Mouse (Mus musculus) spleen, adult 12 weeks (tissue): ENCODE results near the gene Tmem86a.
"Not testable (repeated sequence)": the region's sequence is repeated elsewhere in the genome, so short reads cannot be mapped to it uniquely, and the experiment has no call there.

Source experiments
- DNase-seq: peaks from one replicate; pipeline ENCODE4 v3.0.0; 2022; ENCODE audit warnings: low spot score

The Tmem86a gene

DNA sequence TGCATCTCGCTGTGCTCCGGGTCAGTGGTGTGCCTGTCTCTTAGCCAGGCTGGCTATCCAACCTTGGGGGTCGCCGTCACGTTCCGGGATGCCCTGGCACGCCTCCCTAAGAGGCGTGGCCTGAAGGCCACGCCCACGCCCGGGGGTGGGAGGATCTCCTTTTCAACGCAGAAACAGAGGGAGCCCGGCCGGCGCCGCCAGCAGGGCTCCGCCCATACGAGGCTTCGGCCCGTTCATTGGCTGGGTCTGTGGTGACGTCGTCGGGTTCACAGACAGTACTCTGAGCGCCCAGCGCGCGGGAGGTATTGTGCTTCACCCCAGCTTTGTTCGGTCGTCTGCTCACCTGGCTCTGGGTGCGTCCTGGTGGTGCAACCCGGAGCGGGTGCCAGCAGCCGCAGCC is at the start of gene Tmem86a:
Gene Tmem86a, plus strand, starts transcription at position 236 of the 400 bp plus-strand sequence.
- peak; percentile 77 for DNase-seq

DNA sequence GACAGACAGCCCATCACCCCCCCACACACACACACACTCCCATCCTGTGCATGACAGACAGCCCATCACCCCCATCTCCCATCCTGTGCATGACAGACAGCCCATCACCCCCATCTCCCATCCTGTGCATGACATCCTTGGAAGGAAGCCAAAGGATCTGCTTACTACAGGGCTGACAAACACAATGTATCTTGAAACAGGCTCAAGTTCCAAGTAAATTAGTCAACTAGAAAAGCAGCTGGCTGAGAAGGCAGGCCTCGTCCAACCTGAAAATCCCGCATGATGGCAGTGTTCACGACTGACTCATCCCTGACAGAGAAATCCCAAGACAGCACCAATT is 49.8 kb upstream of the Tmem86a start:
- no peak for DNase-seq

DNA sequence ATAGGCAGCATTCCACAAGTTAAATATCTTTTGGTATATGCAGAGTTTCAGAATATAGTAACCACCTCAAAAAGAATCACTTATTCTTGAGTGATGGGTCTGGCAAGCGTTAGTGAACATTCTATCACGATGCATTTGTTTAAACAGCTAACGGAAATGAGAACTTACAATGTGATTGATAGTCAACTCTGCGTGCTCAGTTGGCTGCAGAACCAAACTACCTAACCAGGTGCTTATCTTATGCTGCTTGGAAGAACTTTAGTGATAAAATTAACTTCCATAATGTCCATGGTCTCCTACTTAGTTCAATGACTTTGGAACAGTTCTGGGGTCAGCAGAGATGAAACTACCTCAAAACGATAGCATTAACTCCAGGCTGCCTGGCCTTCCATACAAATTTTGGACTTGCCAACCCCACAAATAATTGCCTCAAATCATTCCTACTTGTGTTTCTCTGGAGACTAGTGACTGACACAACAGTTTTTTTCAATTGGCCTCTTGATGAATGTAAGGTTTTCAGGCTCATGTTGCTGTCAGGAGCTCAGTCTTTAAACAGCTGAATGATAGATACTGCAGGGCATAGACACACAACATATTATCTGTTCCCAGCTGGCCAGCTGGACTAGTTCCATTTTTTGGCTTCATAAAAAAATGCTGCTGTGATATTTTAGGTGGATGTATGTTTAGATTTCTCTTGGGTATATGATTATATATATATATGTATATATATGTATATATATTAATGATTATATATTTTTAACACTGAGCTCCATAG is 49.1 kb upstream of the Tmem86a start:
- DNase-seq, result no peak

DNA sequence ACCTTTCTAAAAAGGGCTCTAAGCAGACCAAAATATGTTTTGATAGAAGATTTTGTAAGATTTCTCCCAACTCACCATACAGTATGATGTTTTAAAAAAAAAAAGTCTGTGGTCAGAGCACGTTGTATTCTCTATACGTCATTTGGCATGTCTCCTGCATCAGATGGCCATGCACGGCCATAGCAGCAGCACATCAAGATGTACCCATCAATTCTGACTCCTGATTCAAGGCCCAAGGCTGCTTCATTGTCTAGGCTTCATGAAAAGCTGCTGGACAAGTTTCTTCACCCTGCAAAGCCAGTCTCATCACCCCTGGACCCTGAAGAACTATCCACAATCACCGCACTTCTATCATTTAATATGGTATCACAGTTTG is 48.5 kb upstream of the Tmem86a start:
- no peak for DNase-seq

DNA sequence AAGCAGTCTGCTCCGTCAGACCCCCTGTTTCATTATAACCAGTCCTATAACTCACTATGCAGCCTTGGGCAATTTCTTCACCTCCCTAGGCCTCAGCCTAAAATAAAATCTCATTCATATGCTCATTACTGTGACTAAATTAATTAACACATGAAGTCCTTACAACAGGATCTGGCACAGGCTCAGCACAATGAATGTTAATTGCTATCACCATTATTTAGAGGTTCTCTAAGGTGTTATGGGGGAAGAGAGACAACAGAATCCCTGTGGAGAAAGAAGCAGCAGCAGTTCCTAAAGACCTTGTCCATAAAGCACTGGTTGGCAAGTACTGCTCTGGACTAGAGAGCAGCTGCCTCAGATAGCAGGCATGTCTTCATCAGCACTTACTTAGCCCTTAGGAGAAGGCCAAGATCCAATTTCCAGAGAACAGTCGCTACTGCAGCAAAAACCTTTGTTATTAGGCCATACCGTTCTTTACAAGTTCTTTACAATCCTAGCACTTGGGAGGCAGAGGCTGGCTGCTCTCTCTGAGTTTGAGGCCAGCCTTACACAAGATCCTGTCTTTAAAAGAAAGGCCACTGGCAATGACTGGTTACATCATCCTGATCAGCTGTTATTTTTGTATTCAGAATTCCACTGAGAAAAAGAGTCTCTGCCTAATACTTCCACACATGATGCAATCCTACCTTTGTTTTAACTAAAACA is 46.8 kb upstream of the Tmem86a start:
- no peak for DNase-seq

DNA sequence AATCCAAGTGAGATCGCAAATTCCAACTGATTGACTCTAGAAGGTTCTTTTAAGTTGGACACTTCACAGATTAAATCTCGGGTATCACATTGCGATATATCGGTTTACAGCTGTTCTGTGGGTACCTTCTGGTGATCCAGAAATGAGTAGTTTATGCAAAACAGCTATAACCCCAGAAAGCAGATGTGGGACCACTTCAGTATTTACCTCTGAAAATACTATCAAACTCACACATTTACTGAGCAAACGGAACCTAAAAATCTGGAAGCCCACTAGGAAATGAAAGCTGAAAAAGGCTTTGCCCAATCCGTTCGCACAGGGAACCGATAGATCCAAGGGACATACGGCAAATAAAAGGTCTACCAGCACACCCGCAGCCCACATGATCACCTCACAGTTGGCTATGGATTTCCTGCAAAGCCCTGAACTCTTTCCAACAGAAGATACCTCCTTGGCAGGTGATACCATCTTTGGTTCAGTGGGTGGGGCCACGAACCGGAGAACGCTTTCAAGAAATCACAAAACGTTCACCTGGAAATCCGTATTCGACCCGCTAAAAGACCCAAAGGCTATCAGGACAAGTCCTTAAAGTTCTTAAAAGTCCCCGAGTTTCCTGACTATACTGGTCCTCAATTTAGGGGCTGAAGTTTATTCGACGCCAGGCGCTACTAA is 43.2 kb upstream of the Tmem86a start:
- DNase-seq, result peak; percentile 34

DNA sequence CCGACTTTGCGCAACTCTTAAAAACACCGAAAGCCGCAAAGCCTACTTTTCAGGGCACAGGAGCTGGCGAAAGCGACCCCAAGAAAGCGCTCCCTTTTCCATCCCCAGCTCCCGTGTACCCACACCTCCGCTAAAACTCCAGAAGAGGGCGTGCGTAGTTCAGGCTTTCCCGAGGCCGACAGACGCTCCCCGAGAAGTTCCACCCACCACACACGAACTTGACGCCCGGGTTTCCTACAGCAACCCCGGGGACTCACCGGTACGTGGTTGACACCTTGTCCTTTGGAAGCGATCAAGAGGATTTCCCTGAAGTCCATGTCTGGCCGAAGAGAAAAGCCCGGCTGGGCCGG is 42.6 kb upstream of the Tmem86a start:
- DNase-seq, result no peak

DNA sequence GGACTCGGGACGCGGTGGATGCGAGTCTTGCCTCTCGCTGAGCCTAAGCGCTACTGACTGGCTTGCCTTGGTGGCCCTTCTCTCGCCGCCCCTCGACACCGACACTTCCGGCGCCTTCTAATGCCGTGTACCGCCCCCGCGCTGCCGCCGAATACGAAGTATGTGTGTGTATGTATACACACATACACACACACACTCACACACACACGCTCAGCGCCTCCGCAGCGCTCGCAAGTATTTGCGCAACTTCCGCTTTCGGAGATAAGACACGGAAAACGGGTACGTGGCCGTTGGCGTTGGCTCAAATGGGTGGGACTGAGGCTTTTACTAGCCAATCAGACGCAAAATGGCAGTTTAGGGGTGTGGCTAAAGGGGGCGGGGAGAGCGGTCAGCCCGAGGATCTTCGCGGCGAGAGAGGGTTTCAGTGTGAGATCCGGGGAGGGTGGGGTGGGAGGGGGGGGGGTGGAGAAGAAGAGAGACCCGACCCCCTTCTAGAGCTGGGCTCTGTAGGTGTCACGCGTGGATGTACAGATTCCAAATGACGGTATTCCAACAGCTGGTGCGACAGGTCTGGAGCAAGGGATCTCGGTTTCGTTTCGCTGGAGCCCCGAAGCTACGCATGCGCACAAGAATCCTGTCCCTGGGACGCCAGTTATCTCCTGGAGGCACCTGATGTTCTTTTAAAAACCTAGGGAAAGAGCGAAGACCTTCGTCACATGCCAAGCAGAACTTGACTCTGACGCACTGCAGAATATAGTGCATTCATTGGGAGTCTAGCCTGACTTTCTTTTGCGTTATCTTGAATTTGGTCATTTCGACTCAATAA is 42.0 kb upstream of the Tmem86a start, which contains the start of gene Spty2d1:
Gene Spty2d1, minus strand, starts transcription at position 244 of the 826 bp plus-strand sequence.
- peak; percentile 99 for DNase-seq

DNA sequence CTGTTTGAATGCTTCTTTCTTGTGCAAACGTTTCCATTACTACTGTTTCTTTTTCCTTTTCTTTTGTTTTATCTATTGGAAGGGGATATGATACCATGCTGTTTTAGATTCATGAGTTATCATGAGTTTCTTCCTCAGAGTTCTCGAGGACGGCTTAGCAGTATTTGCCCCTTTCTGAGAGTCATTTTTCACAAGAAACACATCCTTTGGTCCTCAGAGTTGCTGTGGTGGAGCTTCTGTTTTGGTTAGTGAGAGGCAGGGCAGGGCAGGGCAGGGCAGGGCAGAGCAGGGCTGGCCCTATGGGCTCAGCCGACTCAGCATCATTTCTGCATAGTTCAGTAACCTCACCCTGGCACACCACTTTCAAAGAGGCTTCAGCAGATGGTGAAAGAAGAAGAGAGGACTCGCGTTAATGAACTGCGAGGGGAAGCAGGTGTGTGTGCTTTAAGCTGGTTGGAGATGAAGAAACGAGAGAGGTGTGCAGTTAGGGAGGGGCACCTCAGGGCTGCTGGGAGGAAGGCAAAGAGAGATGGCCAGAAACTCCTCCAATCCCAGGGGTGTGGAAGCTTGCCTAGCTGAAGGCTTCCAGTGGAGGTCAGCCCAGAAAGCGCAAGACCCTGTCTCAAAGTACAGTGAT is 37.2 kb upstream of the Tmem86a start:
- DNase-seq, result no peak

DNA sequence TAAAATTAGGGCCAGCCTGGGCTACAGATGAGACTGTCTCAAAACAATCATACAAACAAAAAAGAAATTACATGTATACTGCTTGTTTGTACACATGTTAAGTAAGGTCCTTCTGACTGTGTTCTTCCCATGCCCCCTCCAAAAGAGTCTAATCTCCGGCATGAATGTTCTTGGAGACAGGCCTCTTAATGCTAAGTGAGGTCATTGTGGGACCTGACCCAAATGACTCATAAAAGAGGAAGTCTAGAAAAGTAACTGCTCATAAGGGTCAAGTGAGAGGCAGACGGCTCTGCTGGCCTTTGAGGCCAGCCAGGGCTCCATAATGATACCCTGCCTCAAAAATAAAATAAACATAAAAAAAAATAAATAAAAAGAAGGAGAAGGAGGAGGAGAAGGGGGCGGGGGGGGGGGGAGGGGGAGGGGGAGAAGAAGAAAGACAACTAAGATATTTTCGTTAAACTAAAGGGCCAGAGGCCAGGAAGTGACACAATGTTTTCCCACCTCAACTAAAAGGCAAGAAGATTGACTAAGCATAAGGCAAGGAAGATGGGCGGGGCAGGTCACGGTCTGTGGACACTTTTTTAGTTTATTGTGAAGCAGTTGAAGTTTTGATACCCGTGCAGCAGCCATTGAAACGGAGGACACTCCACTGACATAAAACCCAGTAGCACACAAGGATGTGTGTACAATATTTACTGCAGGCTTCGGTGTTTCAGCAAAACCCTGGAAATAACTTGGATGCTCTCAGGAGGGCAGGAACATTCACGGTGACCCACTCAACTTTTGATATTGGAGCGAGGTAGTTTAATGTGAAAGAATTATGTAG is 35.6 kb upstream of the Tmem86a start:
- no peak for DNase-seq

DNA sequence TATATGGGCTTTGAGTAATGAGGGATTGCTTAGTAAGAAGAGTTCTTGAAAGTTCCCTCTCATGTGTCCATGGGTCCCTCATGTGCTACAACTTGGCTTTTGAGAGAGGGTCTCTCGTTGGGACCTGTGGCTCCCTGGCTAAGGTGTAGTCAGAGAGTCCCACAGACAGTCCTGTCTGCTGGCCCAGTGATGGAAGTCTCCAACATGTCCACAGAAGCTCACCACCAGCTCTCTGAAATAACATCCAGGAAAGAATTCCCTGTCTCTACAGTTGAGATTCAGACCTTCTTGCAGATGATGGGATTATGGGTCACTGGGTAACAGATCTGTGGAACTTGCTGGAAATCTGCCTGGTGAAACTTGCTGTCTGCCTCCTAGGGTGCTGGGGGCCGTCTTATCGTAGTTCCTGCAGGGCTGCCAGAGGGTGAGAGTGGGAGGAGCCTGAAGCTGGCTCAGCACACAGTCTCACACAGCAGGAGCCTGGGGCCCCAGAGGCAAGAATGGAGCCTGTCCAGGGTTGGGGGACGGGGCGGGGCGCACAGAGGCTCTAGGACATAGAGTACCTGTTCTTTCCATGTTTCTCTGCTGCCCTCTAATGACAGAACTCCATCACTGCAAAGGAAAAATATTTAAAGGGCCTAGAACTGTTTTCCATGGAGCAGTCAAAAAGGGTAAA is 34.9 kb upstream of the Tmem86a start:
- peak; percentile 63 for DNase-seq

DNA sequence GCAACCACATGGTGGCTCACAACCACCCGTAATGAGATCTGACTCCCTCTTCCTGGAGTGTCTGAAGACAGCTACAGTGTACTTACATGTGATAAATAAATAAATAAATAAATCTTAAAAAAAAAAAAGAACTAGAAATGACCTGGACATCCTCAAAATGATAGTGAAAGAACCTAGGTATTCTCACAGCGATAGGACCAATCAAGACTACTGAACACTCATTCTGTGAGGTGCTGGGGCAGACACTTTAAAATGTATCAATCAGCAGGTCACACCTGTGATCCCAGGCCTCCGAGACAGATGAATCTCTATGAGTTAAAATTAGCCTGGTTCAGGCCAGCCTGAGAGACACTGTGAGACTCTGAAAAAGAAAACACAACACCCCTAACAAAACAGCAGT is 33.8 kb upstream of the Tmem86a start:
- no peak for DNase-seq

DNA sequence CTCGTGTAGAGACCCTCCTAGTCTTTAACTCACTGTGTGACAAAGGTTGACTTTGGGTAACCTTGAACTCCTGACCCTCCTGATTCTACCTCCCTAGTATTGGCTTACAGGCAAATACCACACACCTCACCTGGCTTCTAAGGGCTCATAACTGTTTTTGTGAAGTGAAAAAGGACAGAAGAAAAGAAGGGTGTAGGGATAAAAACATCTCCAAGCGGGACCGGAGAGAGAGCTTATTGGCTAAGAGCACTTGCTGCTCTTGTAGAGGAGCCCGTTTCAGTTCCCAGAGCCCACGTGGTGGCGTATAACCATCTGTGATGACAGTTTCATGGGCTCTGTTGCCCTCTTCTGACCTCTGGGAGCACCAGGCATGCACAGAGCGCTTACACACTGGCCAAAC is 33.3 kb upstream of the Tmem86a start:
- no peak for DNase-seq

DNA sequence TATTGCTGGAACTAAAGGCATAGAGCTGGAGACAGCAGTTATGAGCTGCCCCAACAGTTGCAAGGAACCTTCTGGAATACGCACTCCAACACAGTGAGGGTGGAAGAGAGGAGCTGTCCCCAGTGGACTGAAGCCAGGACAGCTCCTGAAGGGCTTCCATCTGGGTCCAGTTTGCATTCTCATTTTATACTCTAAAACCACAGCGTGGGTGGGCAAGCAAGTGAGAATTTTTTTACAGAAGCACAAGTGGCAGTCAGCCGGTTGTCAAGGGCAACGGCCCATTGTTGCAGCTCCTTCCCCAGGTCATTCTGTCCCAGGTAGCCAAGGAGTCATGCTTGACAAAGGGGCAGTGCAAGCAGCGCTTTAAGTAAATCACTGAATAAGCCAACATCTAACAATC is 30.8 kb upstream of the Tmem86a start:
- no peak for DNase-seq

DNA sequence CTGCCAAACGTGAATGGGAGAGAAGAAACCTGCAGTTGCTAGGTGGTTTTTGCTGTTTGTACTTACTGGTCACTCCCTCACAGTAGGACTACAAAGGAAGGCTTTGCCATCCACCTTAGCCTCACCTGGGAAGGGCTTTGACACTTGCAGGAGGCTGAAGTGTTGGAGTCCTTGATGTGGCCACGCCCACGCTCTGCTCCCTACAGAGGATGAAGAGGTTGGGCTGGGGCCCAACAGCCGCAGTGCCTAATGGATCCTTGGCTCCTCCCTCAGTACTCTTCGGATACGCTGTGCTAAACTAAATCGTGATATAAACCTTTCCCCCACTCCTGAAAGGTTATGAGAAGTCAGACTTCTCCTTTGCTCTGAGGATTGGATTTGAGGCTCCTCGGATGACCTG is 29.4 kb upstream of the Tmem86a start:
- no peak for DNase-seq

DNA sequence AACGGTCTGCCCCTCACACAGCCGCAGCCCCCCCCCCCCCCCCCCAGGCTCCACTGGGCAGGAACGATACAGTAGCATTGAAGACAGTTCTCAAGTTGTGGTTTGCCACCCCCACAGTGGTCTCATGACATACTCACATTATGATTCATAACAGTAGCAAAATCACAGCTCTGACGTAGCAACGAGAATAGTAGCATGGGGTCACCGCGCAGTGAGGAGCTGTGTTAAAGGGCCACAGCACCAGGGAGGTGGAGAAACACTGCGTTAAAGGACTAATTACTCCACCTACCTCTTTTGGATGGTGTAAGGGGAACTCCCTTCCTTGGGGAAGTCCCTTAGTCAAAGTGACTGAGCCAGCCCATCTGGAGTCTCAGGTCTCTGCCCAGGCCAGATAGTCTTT is 27.9 kb upstream of the Tmem86a start:
- DNase-seq, result peak; percentile 27

DNA sequence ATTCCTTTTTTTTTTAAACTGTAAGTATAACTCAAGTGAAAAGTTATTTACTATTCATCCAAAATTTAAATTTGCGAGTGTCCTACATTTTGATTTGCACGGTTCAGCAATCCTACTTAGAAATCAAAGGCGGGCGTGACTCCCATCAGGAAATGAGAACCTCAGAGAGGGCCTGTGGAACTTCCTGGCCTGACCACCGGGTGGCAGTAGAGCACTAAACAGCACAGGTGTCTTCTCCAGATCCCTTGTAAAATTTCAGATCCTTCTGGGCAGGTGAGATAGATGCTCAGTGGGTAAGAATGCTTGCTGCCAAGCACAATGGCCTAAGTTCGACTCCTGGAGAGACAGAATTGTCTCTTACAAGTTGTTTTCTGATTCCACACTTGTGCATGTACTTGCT is 26.9 kb upstream of the Tmem86a start:
- DNase-seq, result peak; percentile 75

DNA sequence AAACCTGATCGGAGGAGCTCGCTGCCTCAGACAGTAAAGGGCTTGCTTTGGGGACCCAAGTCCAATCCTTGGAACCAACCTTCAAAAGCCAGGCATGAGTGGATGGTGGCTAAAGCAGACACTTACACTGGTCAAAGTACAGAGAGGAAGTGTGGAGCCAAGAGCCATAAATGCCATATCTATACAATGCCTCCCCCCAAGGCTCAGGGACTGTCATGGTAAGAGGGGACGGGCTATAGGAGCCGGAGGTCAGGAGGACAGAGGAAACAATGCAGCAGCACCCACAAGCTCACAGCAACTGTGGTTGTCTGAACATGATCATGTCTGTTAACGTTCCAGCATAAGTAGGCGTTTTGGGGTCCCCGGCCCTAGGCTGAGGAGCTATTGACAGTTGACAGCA is 25.9 kb upstream of the Tmem86a start:
- no peak for DNase-seq

DNA sequence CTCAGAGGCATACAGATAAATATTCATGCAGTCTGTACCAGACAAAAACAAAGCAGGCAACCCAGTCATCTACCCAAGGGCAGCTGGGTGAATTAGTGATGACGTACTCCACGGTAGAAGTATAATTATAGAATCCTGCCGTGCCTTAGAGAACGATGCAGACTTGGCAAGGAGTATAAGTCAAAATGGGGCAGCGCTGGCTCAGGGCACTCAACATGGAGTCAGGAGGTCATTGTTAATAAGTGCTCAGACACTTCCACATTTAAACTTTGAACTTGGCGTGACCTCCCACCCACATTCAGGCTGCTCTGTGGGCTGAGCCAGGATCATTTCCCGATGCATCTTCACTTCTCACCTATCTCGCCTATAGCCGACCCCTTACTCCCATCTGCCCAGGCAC is 25.0 kb upstream of the Tmem86a start:
- no peak for DNase-seq

DNA sequence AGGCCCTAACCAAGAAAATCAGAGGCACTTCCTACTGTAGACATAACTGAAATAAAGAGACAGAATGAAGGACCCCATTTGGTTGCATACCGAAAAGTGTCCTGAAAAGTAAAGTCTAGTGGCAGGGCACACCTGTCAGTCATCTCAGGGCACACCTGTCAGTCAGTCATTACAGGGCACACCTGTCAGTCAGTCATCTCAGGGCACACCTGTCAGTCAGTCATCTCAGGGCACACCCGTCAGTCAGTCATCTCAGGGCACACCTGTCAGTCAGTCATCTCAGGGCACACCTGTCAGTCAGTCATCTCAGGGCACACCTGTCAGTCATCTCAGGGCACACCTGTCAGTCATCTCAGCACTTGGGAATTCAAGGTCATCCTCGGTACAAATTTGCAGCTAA is 23.5 kb upstream of the Tmem86a start:
- DNase-seq, result not testable (repeated sequence)
